Mouse (Mus musculus) bone marrow, adult 2 months (tissue): ENCODE measurements around the gene Sh3pxd2a.

ENCODE experiments used
- CTCF ChIP-seq: fragments of 200-500 bp; IDR thresholded peaks from 2 replicates; pipeline ENCODE4 v1.5.1; 2011; ENCODE audit warnings: low read length, control low read depth; ENCODE audit not compliant: control insufficient read depth, insufficient read depth
- POLR2A ChIP-seq: fragments of 200-500 bp; IDR thresholded peaks from 2 replicates; pipeline ENCODE4 v1.6.1; 2011; ENCODE audit warnings: low read depth, mild to moderate bottlenecking, control low read depth, low read length, borderline replicate concordance; ENCODE audit not compliant: control insufficient read depth

- no peak for TF ChIP-seq CTCF
- TF ChIP-seq POLR2A = no peak
These were observed 9.0 kb downstream of the Sh3pxd2a start for GRCm38 (mm10) chr19:47455001-47455755.
